Mouse (Mus musculus) CD4-positive helper T cell, adult 2 months (primary cell): ENCODE results near the gene Lsp1.

Experiments used
- DNase-seq: peaks from one replicate; pipeline ENCODE4 v3.0.0-alpha.2; 2012; ENCODE audit warnings: low read depth, missing footprints, low spot score

Gene Lsp1

DNA sequence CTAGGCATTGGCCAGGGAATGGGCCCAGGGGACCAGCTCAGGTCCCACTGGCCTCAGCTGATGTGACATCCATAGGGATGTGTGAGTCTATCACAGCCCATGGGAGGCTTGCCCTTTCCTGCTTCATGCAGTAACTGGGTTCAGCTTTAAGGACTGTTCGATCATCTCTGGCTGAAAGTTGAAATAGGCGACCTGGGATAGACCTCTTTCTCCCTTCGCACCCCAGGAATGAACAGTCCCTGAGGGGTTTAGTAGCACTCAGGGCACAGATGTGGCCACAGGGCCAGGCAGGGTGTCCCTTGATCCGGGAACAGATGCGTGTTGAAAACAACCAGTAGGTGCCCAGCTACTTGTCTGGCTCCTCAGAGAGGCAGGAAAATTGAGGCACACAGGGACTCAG lies 15.7 kb downstream of the Lsp1 start:
- no peak for DNase-seq

DNA sequence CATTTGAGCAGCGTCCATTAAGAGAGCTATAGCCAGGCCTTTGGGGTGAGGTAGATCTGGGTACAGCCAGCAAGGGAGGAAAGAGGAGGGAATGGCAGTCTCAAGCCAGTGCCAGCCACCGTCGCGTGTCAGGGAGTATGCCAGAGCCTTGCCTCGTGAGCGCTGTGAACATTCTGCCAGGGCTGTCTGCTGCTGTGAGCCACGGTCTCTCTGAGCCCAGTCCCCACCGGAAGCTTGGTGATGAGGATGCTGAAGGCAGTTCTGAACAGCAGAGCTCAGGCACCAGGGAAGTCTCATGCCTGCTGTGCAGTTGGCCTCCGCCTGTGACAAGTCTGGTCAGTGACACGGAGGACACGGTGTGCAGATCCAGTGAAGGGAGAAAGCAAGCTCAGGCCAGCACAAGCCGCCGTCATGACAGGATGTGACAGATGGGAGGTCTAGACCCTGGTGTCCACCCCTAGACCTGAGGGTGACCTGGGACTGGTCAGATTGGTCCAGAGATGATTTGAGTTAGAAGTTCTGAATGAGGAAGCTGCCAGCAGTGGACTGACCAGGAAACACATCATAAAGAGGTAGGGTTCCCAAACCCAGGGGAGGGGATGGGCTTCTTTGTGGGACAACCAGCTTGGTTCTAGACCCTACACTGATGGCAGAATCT lies 16.3 kb downstream of the Lsp1 start:
- no peak for DNase-seq

DNA sequence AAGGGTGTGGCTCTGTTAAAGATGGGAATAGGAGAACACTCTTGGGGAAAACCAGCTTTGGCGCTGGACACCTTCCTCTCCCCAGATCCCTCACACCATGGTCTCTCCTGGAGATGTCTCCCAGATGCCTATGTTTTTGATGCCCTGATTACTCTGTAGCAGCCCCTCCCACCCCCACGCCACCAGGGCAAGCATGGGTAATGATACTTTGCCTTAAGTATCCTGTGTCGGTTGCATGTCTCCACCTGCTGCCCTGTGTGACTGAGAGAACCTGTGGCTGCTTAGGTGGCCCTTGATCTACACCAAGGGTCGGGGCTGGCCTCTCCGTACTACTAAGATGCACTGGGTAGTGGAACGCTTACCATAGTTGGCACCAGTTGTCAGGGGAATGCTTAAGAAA lies 17.4 kb downstream of the Lsp1 start:
- no peak for DNase-seq

DNA sequence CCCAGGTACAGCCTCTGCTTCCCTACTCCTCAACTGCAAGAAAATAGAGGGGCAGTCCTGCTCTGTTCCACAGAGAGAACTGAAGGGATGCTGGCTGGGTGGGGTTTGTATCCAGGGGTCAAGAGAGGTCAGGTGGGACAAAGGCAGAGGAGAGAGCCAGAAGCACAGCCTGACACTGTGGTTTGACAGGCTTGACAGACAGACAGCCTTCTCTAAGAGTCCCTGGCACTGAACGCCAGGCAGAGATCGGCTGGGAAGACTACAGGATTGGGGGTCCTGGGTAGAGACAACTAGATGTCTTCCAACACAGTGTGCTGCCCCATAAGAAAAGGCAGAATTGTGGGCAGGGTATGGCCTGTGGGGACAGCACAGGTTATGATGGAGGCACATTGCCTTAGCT lies 18.0 kb downstream of the Lsp1 start:
- no peak for DNase-seq

DNA sequence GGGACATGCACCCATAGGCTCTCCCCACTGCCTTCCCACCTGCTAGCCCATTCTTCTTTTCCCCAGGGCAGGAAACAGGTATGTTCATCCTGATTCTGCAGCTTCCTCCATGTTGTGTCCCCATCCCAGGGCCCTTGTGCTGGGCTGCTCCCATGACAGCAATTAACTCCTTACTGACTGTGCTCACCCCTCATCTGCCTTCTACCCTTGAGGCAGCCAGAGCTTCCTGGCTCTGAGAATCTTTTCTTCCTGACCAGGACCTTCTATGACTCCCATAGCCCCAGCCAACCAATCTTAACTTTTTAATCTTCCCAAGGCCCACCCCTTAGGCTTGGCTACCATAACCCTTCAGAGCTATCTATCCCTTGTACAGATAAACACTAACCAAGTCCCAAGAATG lies 18.7 kb downstream of the Lsp1 start:
- no peak for DNase-seq

DNA sequence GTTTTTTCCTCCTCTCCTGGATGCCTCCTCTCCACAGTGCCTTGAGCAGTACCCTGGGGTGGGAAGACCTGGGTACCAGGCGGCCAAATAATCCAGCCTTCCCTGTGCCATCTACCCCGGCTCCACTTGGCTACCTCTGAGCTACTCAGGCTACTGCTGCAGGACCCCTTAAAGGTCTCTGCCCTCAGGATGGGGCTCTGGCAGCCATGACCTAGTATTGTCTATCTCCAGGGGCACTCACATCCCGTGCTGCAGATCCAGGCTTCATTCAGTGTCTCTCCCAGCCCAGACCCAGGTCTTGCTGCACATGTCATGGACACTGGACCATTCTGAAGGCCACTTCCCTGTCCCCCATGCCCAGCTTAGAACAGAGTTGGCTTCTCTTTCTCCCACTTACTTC lies 19.3 kb downstream of the Lsp1 start:
- no peak for DNase-seq

DNA sequence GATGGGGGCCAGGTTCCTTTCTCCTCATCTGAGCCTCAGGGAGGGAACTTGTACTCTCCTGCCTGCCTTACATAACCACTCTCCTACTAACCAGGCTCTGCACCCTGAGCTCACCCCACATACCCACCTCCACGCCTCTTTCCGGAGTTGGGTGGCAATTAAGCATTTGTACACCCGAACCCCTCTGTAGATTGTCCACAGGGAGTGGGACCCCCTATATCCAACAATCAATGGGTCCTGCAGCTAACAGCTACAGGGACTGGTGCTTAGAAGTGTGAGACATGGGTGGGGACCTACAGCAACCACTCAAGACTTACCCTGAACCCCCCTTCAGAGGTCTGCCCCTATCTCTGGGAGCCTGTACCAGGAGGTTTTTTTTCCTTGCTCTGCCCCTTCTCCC lies 20.1 kb downstream of the Lsp1 start:
- no peak for DNase-seq

DNA sequence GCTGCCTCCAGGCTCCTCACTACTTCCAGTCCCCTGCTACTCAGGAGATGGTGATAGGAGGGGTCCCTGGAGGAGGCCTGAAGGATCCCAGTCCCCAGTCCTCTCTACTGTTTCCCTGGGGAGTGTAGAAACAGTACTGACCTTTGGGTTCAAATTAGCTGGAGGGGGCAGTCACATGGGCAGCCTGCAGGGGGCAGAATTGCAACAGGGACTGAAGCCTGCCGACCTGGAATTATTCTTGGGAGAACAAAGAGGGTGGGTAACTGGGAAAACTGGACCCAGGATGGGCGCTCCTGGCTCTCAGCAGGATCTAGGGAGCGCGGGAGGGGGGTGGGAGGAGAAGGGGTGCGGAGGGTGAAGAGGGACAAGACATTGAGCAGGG lies 20.6 kb downstream of the Lsp1 start:
- DNase-seq = no peak

DNA sequence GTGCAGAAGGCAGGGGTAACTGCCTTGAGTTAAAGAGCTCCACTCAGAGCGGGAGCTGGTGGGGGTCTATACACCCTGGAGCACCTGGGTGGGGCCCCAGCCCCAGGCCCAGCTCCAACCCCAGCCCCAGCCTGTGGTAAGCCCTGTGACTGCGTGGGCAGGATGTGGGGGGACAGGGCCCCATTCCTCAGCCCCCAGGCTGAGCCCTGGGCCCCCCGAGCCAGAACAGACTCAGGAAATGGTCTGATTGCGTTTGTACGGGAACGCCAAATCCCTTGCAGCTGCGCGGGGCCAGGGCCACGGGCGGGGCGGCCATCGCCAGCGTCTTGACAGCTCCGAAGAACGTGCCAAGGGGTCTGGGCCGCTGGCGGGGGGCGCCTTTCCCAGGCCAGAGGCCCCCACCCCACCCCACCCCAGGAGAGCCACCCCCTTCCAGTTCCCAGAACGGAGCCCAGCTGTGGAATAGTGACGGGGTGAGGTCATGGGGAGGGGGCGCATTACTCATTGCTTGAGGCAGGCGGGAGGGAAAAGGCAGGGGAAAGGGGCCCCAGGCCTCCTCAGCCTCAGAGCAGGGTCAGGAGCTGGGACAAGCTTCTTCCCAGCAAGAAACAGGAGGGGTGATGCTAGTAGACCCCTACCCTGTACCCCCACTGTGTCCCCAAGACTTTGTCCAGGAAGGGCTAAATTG lies 21.1 kb downstream of the Lsp1 start:
- DNase-seq = peak; percentile 20

DNA sequence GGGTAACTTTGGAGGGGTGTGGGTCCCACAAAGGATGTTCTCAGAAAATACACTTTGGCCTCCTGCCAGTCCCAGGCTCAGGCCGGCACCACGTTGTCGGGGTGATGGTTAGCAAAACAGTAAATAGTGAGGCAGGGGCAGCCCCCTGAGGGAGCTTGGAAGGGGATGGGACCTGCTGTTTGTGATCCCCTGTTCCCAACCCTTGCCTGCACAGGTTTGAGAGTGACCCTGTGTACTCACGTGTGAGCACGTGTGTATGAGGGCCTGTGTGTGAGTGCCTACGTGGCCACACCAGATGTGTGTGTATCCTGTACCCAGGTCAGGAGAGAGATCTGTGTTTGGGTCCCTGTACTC lies 21.6 kb downstream of the Lsp1 start:
- no peak for DNase-seq

DNA sequence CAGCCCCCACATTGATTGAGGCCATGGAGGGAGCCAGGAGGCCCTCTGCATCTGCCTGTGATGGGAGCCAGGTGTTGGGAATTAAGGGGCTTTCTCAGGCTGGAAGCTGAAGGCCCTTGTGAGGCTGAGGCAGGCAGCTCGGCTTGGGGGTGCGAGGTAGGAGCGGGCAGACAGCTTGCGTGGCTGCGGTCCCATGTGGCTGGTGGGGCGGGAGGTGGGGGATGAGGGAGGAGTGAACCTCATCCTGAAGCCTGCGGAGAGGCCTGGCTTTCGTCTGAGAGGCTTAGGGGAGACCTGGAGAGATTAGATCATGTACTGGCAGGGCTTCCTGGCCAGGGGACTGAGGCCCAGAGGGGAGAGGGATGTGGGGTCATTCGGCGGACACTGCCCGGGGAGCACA lies 22.5 kb downstream of the Lsp1 start:
- no peak for DNase-seq

DNA sequence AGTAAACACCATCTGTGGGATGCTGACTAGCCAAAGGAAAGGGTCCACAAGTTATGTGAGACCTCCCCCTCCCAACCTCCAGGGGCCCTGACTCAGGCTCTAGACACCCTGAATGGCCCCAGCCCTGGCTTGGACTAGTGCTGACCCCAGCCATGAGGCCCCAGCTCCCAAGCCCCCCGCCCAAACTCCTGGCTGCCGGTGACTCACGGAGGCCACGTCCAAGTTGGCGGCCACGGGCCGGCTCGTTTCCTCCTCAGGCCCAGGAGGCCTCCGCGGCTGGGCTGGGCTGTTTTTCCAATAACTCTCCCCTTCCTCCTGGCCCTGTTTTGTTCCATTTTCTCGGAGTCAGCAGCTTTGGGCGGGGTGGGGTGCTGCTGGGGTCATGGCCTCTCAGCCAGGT lies 24.2 kb downstream of the Lsp1 start:
- DNase-seq = no peak

DNA sequence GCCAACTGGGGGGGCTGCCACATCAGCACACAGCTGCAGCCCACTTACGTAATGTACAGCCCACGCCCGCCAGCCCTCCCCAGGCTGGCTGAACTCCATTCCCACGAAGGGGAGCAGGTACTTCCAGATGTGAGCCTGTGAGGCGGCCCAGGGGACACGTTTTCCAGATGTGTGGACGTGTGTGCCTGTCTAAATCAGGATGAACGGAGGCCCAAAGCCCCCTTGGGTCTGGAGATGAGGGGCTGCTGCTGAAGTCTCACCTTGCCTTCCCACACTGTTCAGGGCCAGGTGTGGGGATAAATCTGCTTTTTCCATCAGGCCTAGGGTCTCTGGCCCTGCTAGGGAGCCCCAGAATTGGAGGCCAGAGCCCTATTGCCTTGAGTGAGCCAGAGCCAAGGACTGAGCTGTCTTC lies 26.1 kb downstream of the Lsp1 start:
- DNase-seq = no peak

DNA sequence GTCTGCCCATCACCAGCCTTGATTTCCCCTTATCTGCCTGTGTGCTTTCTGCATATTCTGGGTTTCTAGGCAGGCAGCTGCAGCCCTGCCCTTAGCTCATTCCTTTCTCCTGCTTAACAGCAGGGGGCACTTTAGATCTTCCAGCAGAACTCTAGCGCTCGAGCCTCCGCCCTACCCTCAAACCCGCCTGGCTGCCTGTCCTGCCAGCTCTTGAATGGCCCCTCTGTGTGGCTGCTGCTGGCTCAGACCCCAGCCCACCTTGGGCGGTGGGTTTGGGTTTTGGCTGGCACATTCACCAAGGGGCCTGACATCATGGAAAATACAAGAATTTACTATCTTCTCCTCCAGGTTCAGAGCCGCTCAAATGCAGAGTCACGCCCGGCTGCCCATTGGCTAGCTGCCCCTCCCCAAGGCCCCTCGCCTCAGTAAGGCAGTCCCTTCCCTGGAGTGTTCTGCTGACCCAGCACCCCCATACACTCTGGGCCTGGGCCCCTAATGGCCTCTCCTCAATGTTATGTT lies 26.8 kb downstream of the Lsp1 start:
- no peak for DNase-seq

DNA sequence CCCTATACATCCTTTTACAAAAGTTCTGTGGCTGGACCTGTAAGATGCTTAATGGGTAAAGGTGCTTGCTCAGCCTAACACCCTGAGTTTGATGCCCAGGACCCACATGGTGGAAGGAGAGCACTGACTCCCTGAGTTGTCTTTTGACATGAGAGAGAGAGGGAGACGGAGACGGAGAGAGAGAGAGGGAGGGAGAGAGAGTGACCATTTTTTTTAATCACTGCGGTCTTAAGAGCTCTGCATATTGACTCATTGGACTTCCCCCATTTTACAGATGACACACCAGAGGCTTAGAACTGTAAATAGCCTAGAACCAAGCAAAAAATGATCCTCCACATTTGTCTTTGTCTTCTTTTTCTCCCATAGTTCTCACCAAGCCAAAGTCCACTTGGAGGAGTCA lies 27.4 kb downstream of the Lsp1 start:
- DNase-seq = no peak

DNA sequence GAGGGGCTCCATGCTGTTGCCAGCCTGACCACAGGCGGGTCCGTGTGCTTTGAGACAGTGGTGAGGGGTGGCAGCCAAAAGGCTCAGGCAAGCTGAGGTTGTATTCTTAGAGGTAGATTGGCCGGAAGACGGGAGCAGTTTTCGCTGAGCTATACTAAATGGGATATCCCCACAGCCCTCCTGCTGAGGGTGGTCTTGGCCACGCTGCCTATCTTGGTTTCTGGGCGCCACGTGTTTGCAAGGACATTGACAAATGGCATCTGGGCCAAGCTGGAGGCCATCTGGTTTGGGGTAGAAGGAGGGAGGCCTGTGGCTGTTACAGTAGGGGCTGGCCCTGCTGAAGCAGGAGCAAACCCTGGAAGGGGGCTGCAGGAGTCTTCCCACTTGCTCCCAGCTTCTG lies 32.9 kb downstream of the Lsp1 start:
- DNase-seq = no peak

DNA sequence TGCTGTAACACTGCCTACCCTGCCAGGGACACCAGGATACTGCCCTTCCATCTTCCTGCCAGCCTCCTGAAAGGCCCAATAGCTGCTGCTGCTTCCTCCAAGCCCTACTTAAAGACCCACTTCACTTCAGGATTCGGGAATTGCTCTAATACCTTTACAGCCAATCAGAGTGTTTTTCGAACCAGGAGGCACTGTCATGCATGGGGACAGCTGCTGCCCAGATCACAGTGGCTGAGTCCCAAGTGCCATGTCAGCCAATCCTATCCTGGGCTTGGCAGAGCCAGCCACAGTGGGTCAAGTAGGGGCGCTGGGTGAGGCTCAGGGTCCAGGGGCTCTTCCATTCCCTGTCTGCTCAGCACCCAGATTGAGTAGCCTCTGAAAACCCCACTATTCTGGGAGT lies 35.5 kb downstream of the Lsp1 start:
- DNase-seq = no peak

DNA sequence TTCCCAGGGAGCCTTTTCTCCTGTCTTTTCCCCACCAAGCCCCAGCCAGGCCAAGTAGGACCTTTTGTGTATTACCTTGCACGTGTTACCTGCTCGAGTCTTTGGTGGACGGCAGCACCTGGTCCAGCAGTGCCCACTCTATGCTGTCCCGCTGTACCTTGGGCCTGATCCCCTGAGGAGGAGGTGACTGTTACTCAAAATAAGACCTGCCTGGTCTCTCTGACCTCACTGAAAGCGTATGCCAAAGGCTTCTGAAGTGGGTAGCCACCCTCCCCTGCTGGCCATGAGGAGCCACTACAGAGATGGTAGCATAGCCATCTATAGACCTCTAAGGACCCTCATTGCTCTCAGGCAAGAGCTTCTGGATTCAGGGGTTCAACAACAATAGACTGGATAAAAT lies 36.2 kb downstream of the Lsp1 start:
- DNase-seq = no peak

DNA sequence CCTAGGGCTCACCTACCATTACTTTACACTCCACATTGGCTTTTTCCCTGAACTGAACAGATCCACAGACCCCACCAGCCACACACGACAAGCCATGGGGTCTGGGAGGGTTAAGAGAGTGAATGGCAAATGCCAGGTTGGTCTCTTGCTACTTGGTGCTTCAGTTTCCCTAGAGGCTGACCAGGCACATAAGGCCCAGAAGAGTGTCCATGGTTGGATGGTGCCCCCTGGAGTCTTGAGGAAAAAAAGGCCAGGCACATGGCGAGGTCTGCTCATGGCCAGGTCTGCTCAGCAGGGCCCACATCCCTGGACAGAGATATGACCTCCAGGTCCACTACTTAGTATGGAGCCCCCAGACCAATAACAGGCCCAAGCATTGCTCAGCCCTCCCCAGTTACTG lies 37.2 kb downstream of the Lsp1 start:
- peak; percentile 31 for DNase-seq

DNA sequence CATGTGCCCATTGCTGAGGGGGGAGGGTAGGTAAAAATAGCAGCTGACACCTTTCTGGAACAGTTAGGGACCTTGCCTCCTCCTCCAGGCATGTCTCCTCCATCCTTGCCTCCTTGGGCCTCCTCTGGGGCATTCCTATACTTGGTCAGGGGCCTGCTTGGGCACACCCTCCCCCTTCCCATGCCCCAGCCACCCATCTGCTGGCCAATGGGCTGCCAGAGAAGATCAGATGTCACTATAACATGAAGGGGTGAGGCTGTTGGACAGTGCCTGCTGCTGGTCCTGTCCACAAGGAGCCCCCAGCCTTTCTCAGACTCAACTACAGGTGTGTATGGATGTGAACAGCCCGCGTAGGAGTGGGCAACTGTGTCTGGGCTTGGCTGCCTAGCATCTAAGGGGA lies 38.0 kb downstream of the Lsp1 start, which contains the start of gene Tnnt3:
Gene Tnnt3, plus strand, starts transcription at position 262 of the 400 bp plus-strand sequence.
- DNase-seq = no peak

DNA sequence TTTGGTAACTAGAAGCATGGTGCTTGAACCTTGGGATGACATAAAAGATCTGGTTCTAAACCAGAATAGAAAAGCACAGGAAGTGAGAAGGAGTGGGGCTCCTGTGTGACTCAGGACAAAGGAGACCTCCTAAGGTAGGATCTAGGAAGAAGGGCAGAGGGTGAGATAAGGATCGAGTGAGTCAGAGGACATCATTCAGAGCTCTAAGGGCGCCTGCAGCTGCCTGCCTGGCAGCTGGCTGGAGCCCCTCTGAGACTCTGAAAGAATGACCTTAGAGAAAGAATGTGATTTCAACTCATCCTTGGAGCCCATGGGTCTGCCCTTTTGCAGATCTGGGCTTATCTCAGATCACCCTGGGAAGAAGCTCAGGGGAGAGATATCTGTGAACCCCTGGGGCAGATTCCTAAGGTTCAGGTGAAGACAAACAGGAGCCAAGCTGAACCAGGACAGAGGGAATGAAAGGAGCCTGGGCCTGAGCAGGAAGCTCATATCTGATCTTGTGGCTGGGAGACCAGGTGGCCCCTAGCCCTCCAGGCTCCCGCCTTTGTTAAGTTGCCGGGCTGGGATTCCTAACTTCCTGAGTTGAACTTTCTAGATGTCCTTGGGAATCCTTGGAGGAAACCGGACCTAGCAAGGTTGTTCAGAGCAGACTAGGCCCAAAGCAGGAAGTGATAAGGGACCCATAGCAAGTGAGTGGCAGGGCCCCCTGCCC lies 38.6 kb downstream of the Lsp1 start:
- no peak for DNase-seq

DNA sequence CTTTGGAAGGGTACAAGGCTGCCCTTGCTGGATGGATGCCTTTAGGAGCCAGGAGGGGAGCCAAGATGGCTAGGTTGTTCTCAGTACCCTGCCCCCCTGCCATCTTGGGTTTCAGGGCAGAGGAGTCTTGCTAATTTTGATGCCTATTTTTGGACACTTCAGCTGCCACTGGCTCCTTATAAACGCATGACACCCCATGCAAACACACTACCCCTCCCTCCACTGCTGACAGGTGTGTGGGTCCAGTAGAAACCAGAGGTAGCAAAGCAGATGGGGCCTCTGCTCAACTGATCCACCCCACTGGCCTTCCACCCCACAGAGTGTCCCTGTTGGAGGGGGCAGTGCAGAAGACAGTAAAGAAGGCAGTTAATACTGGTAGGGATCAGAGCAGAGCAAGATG lies 39.4 kb downstream of the Lsp1 start:
- DNase-seq = no peak

DNA sequence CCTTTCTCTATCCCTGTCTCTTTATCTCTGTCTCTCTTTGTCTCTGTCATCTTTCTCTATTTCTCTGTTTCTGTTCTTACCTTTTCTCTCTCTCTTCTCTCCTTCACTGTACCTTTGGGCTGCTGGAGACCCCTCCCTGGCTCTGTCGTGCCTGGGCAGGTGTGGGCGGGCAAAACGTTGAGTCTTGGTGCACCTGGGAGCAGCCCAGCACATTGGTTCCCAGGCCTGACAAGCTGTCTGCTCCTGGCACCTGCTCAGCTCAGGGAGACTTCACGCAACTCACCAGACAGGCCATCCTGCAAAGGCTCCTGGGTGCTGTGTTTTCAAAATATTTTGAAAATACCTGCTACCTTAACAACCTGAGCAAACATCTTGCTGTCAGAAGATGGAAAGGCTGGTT lies 42.6 kb downstream of the Lsp1 start:
- no peak for DNase-seq
